Mouse (Mus musculus): Measurements from ENCODE around the gene Chrng.

Chrng gene

GRCm38 (mm10) chr1:87198119-87199065, 6.1 kb upstream of the Chrng start:
- no peak for DNase-seq (ENCODE audit: low spot score in 2 of 2)

DNA sequence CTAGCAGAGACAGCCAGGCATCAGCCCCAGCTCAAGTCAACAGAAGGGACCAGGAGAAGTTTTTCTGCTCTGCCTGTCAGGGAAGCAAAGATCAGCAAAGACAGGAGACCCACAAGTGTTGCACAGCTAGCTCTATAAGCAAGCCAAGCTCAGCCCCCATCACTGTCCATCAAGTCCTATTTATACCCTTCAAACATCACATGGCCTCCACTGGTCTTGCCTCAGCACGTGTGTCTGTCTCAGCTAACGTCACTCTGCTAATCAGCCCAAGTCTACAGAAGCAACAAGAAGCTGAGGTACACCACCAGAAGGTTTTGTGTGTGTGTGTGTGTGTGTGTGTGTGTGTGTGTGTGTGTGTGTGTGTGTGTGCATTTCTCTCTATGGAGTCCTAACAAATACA, 3.6 kb upstream of the Chrng start:
- DNase-seq (ENCODE audit: low spot score in 2 of 2), result no peak

DNA sequence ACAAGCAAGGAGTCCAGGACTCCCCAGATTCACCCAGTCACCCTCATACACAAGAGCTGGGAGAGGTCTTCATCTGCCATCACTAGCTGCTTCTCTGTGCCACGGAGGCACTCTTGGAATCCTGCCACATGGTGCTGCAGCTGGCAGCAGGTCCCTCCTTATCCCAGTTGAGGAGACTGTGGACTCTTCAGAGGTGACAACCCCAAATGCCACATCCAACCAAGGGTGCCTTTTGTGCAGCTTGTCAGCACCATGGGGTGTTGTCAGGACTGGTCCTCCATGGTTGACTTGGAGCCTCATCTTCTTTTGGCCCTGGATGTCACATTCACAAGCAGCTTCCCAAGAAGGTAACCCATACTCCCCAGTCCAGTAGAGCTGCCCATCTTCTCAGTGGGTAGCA, 2.6 kb upstream of the Chrng start:
- DNase-seq (ENCODE audit: low spot score in 2 of 2), result no peak

DNA sequence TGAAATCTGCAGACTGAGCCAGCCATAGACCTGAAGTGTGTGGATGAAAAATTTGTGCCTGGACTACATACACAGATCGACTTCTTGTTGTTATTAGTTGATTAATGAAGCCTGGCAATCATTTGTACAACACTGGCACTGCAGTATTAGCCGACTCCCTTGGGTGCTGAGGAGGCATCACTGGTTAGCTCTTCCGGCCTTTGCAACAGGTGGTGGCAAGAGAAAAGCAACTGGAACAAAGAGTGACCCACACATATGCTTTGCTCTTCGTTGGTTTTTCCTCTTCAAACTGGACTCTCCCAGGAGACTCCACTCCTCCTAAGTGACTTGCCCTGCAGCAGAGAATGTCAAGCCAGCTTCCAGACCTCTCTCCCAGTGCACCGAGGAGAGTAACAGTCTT, 678 bp upstream of the Chrng start:
- no peak for DNase-seq (ENCODE audit: low spot score in 2 of 2)

- DNase-seq (ENCODE audit: low spot score in 2 of 2), result no peak
Measured at GRCm38 (mm10) chr1:87205038-87205437, 581 bp downstream of the Chrng start.

GRCm38 (mm10) chr1:87205502-87205901, 1.0 kb downstream of the Chrng start:
- DNase-seq (ENCODE audit: low spot score in 2 of 2), result no peak

DNA sequence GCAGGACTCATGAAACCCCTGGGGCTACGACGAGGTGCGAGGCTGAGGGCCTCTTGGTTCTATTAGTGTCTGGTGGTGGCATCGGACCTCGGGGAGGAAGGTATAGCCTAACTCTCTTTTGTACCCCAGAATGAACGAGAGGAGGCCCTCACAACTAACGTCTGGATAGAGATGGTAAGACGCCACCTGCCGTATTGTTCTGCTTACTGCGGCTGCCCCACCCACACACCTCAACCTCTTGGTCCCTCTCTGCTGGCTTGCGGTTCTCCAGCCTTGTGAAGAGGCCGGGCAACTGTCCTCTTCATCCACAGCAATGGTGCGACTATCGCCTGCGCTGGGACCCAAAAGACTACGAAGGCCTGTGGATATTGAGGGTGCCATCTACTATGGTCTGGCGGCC, 1.9 kb downstream of the Chrng start:
- DNase-seq (ENCODE audit: low spot score in 2 of 2), result no peak

DNA sequence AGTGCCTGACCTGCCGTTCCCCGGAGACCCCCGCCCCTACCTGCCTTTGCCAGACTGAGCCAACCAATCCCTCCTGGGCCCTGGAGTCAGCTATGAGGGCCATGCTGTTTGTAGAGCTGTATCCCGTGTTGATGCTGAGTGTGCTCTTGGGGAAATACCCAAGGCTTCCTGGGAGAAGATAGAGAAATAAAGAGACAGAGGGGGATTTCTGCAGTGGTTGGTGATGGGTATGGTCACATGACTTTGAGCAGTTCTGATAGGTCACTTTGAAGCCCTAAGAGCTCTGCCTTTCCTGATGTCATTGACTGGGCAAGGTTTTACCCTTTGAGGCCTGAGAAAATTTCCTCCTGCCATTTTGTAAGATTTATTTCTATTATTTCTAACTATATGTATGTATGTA, 7.0 kb downstream of the Chrng start:
- DNase-seq (ENCODE audit: low spot score in 2 of 2), result no peak

GRCm38 (mm10) chr1:87213735-87214704, 9.6 kb downstream of the Chrng start, which contains the start of gene Eif4e2:
Gene Eif4e2 (plus strand): TSS chr1:87213914.
- DNase-seq (ENCODE audit: low spot score in 2 of 2), result peak; percentile 93 to 94

GRCm38 (mm10) chr1:87214748-87215147, 10.3 kb downstream of the Chrng start:
- peak in 1 of 2 experiments; percentile 10 for DNase-seq (ENCODE audit: low spot score in 2 of 2)

GRCm38 (mm10) chr1:87217938-87218337, 13.5 kb downstream of the Chrng start:
- no peak for DNase-seq (ENCODE audit: low spot score in 2 of 2)

GRCm38 (mm10) chr1:87225739-87226138, 21.3 kb downstream of the Chrng start:
- DNase-seq (ENCODE audit: low spot score in 2 of 2), result no peak

DNA sequence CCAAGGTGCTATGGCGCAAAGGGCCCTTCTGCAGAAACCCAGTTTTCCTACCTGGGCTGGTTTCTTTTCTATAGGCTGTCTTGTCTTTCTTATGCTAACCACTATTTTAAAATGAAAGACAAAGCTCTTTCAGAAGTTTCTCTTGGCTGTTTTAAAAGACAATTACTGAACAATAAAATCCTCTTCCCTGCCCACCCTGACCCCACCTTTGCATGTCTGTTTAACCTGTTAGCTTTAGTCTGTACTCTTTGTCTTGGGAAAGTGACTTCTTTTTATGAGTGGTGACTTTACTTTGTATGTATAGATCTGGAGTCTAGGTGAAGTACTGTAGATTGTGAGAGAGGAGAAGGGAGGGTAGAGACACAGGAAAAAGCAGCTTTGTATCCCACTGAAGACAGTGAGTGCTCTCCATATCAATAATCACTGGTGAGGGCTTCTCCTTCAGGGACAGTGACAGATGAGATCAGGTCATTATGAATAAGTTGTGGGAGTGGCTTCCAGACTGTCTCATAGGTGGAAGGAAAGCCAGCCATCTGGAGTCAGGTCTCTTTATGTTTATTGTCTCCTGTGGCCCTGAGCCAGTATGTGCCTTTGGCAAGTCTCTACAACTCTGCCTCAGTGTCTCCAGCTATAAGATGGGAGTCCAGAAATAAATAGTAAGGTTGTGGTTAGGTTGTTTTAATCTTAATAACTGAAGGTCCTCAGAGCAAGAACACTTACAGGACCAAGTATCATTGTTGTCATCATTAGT, 22.1 kb downstream of the Chrng start:
- DNase-seq (ENCODE audit: low spot score in 2 of 2), result no peak

- DNase-seq (ENCODE audit: low spot score in 2 of 2), result no peak
Measured at GRCm38 (mm10) chr1:87227160-87227550, 22.7 kb downstream of the Chrng start.

- no peak for DNase-seq (ENCODE audit: low spot score in 2 of 2)
Measured at GRCm38 (mm10) chr1:87230606-87231005, 26.1 kb downstream of the Chrng start.

GRCm38 (mm10) chr1:87232197-87232596, 27.7 kb downstream of the Chrng start:
- no peak for DNase-seq (ENCODE audit: low spot score in 2 of 2)

- DNase-seq (ENCODE audit: low spot score in 2 of 2), result no peak
Measured at GRCm38 (mm10) chr1:87239056-87239455, 34.6 kb downstream of the Chrng start.

GRCm38 (mm10) chr1:87243021-87243420, 38.6 kb downstream of the Chrng start:
- no peak for DNase-seq (ENCODE audit: low spot score in 2 of 2)

- no peak for DNase-seq (ENCODE audit: low spot score in 2 of 2)
Measured at GRCm38 (mm10) chr1:87245430-87245829, 41.0 kb downstream of the Chrng start.

DNA sequence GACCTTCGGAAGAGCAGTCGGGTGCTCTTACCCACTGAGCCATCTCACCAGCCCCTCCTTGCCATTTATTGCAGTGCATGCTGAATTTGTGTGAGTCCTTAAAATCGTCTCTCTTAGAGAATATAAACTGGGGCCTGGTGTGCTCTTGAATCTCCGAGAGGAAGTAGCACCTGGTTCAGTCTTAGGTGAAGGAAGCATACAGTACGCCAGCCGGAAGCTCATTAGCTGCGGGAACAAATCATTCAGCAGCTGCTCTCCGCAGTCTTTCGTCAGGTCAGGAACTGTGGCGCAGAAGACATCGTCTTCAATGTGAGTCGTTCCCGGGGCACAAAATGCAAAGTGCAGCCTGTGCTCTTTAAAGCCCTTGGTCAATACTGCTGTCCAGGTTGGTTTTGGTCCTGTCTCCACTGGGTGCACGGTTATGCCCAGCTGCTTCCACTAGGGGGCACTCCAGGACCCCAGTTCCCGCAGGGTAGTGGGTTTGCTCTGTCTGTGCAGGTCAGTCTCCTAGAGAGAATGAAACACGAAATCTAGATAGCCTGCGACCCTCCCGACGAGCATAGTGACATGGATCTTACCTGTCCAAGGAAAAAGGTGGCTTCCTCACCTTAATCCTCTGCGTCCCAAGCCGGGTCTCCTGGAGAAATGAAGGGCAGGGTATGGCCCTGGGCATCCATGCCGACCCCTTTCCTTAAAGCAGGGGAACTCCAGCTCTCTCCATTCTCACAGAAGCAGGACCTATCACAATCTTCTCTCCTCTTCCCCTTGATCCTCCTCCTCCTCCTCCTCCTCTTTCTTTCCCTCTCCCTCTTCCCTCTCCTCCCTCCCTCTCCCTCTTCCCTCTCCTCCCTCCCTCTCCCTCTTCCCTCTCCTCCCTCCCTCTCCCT, 41.7 kb downstream of the Chrng start:
- DNase-seq (ENCODE audit: low spot score in 2 of 2), result peak; percentile 43 to 49
